Mouse (Mus musculus) heart, adult 2 months (tissue): ENCODE results near the gene Olfr372.
"Not testable (repeated sequence)": the region's sequence is repeated elsewhere in the genome, so short reads cannot be mapped to it uniquely, and the experiment has no call there.

Source experiments
- CTCF ChIP-seq: fragments of 200-600 bp; IDR thresholded peaks from 2 replicates; pipeline ENCODE4 v1.8.1; 2022; ENCODE audit warnings: antibody characterized with exemption, mild to moderate bottlenecking, moderate library complexity
- EP300 ChIP-seq: fragments of 200-500 bp; IDR thresholded peaks from 2 replicates; pipeline ENCODE4 v1.6.1; 2011; ENCODE audit warnings: low read depth, low read length, control low read depth; ENCODE audit not compliant: insufficient read depth
- POLR2A ChIP-seq: fragments of 200-500 bp; IDR thresholded peaks from 2 replicates; pipeline ENCODE4 v1.6.1; 2011; ENCODE audit warnings: mild to moderate bottlenecking, low read depth, low read length, control low read depth; ENCODE audit not compliant: insufficient read depth

DNA sequence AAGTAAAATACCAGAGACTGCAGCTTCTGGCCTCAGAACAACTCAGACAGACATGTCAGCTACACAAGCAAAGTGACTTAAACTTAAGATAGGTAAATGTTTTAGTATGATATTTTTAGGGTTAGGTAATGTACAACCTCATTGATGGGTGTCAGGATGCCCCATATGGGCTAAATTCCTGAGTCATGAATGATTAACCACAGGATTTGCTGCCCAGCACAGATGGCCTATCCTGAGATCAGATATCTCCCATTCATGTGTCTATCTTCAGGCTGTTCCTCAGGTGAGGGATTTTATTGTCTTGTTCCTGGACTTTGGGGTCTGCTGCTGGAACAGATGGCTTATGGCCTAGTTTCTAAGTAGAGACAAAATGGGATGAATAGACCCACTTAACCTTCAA is 13.6 kb downstream of the Olfr372 start:
- TF ChIP-seq CTCF, POLR2A, EP300: not testable (repeated sequence)
